In the genomic region with DNA sequence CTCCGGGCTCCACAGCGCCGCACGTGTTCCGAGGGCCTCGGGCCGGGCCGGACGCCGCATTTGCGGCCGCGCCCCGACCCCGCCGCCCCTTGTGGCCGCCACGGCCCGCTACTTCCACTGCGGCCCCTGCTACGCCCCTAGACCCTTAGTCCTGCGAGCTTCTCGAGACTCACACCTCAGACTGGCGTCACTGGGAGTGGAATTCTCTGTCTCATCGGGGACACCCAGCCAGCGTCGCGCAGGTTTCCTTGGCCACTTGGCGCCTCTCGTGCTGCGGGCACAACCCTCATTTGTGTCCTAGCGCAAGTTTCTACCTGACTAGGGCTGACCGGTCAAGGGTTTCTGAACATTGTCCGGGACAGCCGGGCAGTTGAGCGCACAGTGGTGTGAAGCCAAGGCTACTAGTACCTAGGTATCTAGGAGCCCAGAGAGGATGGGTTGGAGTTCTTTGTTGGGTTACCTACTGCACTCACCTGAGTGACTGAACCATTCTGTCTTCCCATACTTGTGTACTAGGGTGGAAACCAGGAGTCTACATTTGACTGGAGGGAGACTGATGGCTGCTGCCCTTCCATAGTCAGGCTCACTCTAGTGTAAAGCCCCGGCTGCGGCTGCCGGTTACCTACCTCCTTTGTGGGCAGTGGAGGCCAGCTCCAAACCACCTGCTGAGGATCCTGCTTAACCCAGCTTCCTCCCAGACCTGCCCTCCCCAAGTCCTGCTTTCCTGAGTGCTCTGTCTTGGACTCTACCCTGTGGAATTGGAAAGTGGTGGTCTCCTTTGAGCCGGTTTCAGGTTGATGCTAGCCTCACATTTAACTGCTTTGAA, we compare ENCODE assay signal across 8 mouse cellular contexts. TPM values are rescaled to one million over a fixed set of nuclear protein-coding genes. Genes with fewer than 3 reads are reported as not detected.
DNase-seq lines count a peak whose midpoint lies in the region; ATAC-seq and TF ChIP-seq lines count a peak whose summit lies in the region.

No protein-coding gene starts in this region.

- peaks cover 16% of the 10 kb centered on the region for H3K36me3 ChIP-seq in hindbrain, embryonic 12.5 days
- peaks cover 24% of the 10 kb centered on the region for H3K36me3 ChIP-seq in limb, embryonic 15.5 days
- H3K36me3 ChIP-seq in small intestine, adult 2 months (ENCODE audit: control insufficient read depth, insufficient read depth, low read length) = peaks cover 18% of the 10 kb centered on the region

- peak; percentile 69 for ATAC-seq in hindbrain, embryonic 12.5 days (ENCODE audit: low FRiP score)
- ATAC-seq in limb, embryonic 15.5 days (ENCODE audit: insufficient number of reproducible peaks, low FRiP score, low TSS enrichment, low read depth) = peak; percentile 17; the same call in 1 of the 2 replicates

- no peak for TF ChIP-seq CTCF in small intestine, adult 2 months (IDR thresholded peaks at IDR 0.05; ENCODE audit: extremely low read depth, insufficient read length, insufficient replicate concordance, low read depth, low read length)

- WGBS in hindbrain, embryonic 12.5 days = 1% methylated on average over 34 of the region's 40 CpGs
- 0% methylated on average over 36 of the region's 40 CpGs for WGBS in limb, embryonic 15.5 days
- WGBS in small intestine, adult 2 months = 2% methylated on average over 36 of the region's 40 CpGs

- TF ChIP-seq POLR2A in small intestine, adult 2 months (IDR thresholded peaks at IDR 0.05; ENCODE audit: low read depth, low read length) = no peak

- intact Hi-C loops in gastrocnemius, postnatal 14 days (cut with DNase I; ENCODE audit: low total_unique reads) = no loop called here

- no peaks in the 10 kb centered on the region for H3K27me3 ChIP-seq in hindbrain, embryonic 12.5 days
- no peaks in the 10 kb centered on the region for H3K27me3 ChIP-seq in limb, embryonic 15.5 days
- no peaks in the 10 kb centered on the region for H3K27me3 ChIP-seq in small intestine, adult 2 months (ENCODE audit: control insufficient read depth, insufficient read depth, low read length)

- peak overlapping the region; percentile 84 for H3K27ac ChIP-seq in hindbrain, embryonic 12.5 days
- peak overlapping the region; percentile 95 for H3K27ac ChIP-seq in limb, embryonic 15.5 days
- no peak overlapping the region for H3K27ac ChIP-seq in small intestine, adult 2 months (ENCODE audit: insufficient read depth, low read depth, low read length)

- H3K4me2 ChIP-seq in hindbrain, embryonic 12.5 days (replicated peaks) = peak overlapping the region; percentile 97
- H3K4me2 ChIP-seq in limb, embryonic 15.5 days = peak overlapping the region; percentile 81

- DNase-seq in gastrocnemius, postnatal 14 days = peak; percentile 28
- no peak for DNase-seq in gastrocnemius, postnatal 4 days (ENCODE audit: low spot score in 2 of 2)
- DNase-seq in A20 (ENCODE audit: low read depth, low spot score) = peak; percentile 41
- DNase-seq in c-Kit-negative CD71-positive TER-119-positive erythroid progenitor cells, embryonic 14.5 days (ENCODE audit: low read depth, low spot score) = peak; percentile 26
- no peak for DNase-seq in urinary bladder, postnatal 10 days (ENCODE audit: low spot score)

- H3K4me3 ChIP-seq in hindbrain, embryonic 12.5 days = peak overlapping the region; percentile 89
- H3K4me3 ChIP-seq in limb, embryonic 15.5 days = peak overlapping the region; percentile 95
- H3K4me3 ChIP-seq in small intestine, adult 2 months (ENCODE audit: low read depth, low read length) = peak overlapping the region; percentile 87

- peak overlapping the region; percentile 91 for H3K9ac ChIP-seq in hindbrain, embryonic 12.5 days
- peak overlapping the region; percentile 95 for H3K9ac ChIP-seq in limb, embryonic 15.5 days

- H3K4me1 ChIP-seq in hindbrain, embryonic 12.5 days = peaks cover 29% of the 10 kb centered on the region
- peaks cover 26% of the 10 kb centered on the region for H3K4me1 ChIP-seq in limb, embryonic 15.5 days
- peaks cover 20% of the 10 kb centered on the region; the same call in 1 of the 2 replicates for H3K4me1 ChIP-seq in small intestine, adult 2 months (ENCODE audit: control insufficient read depth, insufficient read depth, insufficient read length, low read length)

- H3K9me3 ChIP-seq in hindbrain, embryonic 12.5 days (replicated peaks) = no peaks in the 10 kb centered on the region
- H3K9me3 ChIP-seq in limb, embryonic 15.5 days = no peaks in the 10 kb centered on the region

RNA-seq across cellular contexts. Expression of gene Wdr5, which starts 0.6 kb away (rescaled TPM):
- 10 to 100 TPM; 17.5 to 20.9 TPM for total RNA-seq in gastrocnemius, postnatal 14 days (2021)
- 10 to 100 TPM; 36.4 to 39.2 TPM for total RNA-seq in gastrocnemius, postnatal 4 days (2021)
- 51.4 and 55.3 TPM in 2 replicates for polyA plus RNA-seq in hindbrain, embryonic 12.5 days (2016; fragmentation: Nextera tagmentation; extraction: Ambion mirVana)
- polyA plus RNA-seq in limb, embryonic 15.5 days (2015; fragmentation: Nextera tagmentation; extraction: Ambion mirVana) = 51.2 and 51.7 TPM in 2 replicates
- 12.2 and 22.6 TPM in 2 replicates for polyA plus RNA-seq in small intestine, adult 2 months (2012; rRNA removed)

RNA-seq across cellular contexts. Expression of gene Brd3, which starts 8.1 kb away (rescaled TPM):
- total RNA-seq in gastrocnemius, postnatal 14 days (2021) = 10 to 100 TPM; 23.7 to 35.2 TPM
- 100 to 1,000 TPM; 103 to 109 TPM for total RNA-seq in gastrocnemius, postnatal 4 days (2021)
- polyA plus RNA-seq in hindbrain, embryonic 12.5 days (2016; fragmentation: Nextera tagmentation; extraction: Ambion mirVana) = 134 and 141 TPM in 2 replicates
- 112 and 116 TPM in 2 replicates for polyA plus RNA-seq in limb, embryonic 15.5 days (2015; fragmentation: Nextera tagmentation; extraction: Ambion mirVana)
- 8.4 and 14.9 TPM in 2 replicates for polyA plus RNA-seq in small intestine, adult 2 months (2012; rRNA removed)

Comparison
In these comparisons a context has a peak if more than half of its experiments do, and no peak if none do; other contexts are left out.
1. DNase-seq: peak in gastrocnemius, postnatal 14 days (single experiment), A20 (single experiment) and c-Kit-negative CD71-positive TER-119-positive erythroid progenitor cells, embryonic 14.5 days (single experiment); none in gastrocnemius, postnatal 4 days (0 of 2) and urinary bladder, postnatal 10 days (single experiment).
2. Peak in every context shown above with its lines, with median percentiles within 50 percentile points of each other: H3K4me3 ChIP-seq.